ENCODE assay signal across 3 mouse cellular contexts in genomic region chr10:6882041-6882440, GRCm38 (mm10).
A peak's percentile ranks its signal among the peaks of the same experiment; 100 is the strongest.
DNase-seq lines count a peak whose midpoint lies in the region.

No protein-coding gene starts in this region.

- DNase-seq in ES-CJ7 (ENCODE audit: low read depth, low spot score) (peak; percentile 54), R1 (ENCODE audit: low read depth, low spot score) (peak; percentile 84), ZHBTc4 (ENCODE audit: low read depth, low spot score) (peak; percentile 76)
